Mouse (Mus musculus) CH12.LX (cell line): Measurements from ENCODE around the gene Dstn.

Source experiments
- CHD1 ChIP-seq: IDR thresholded peaks from 2 replicates; pipeline ENCODE4 v1.6.1; 2012; ENCODE audit warnings: low read depth, low read length, improper control_type of control experiment, inconsistent platforms
- POLR2A ChIP-seq: IDR thresholded peaks from 2 replicates; pipeline ENCODE4 v1.6.1; 2011; ENCODE audit warnings: low read depth, mild to moderate bottlenecking, improper control_type of control experiment, low read length
- USF1 ChIP-seq: IDR thresholded peaks from 2 replicates; pipeline ENCODE4 v1.6.1; 2014; ENCODE audit warnings: low read depth, mild to moderate bottlenecking, inconsistent platforms, low read length, improper control_type of control experiment
- USF2 ChIP-seq: conservative IDR thresholded peaks from 2 replicates; pipeline ENCODE4 v1.6.1; 2011; ENCODE audit warnings: low read depth, low read length, improper control_type of control experiment

GRCm38 (mm10) chr2:143891302-143892048 lies 23.6 kb upstream of the Dstn start:
- TF ChIP-seq POLR2A (no peak), CHD1 (no peak), USF2 (no peak), USF1 (no peak)
